Mouse (Mus musculus) spleen, adult 10 weeks (tissue): Measurements from ENCODE around the gene Tgm6. TPM values are rescaled to one million over a fixed set of nuclear protein-coding genes. Genes with fewer than 3 reads are reported as not detected.

Experiments
- polyA plus RNA-seq: library from polyadenylated mRNA; stranded (reverse); fragments of 350-450 nt; fragmentation: Illumina TruSeq; extraction: RNeasy Lipid Tissue Mini Kit (QIAGEN cat#74804); gene quantifications from one replicate; pipeline ENCODE4 v1.2.3, GENCODE M21; 2015; ENCODE audit warnings: low replicate concordance; ENCODE audit not compliant: insufficient read depth

Gene Tgm6
- polyA plus RNA-seq: 0.07 TPM

DNA sequence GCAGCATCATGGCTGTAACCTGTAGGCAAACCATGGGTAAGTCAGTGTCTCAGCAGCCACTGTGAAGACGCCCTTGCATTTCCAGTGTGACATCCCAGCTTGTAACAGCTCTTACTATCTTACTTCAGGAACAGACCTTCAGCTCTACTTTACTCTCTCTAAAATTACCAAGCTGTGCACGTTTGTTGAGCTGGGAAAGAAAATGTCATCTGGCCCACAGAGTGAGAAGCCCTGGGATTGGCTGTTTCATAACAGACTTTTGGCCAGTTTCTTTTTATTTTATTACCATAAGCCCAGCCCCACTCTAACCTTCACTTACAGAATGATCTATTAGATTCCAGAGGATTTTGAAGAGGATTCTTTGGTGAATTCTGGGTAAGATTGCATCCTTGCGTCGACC, at the start of gene Tgm6:
Gene Tgm6 (plus strand): TSS at position 301 of the 400 bp plus-strand sequence.

DNA sequence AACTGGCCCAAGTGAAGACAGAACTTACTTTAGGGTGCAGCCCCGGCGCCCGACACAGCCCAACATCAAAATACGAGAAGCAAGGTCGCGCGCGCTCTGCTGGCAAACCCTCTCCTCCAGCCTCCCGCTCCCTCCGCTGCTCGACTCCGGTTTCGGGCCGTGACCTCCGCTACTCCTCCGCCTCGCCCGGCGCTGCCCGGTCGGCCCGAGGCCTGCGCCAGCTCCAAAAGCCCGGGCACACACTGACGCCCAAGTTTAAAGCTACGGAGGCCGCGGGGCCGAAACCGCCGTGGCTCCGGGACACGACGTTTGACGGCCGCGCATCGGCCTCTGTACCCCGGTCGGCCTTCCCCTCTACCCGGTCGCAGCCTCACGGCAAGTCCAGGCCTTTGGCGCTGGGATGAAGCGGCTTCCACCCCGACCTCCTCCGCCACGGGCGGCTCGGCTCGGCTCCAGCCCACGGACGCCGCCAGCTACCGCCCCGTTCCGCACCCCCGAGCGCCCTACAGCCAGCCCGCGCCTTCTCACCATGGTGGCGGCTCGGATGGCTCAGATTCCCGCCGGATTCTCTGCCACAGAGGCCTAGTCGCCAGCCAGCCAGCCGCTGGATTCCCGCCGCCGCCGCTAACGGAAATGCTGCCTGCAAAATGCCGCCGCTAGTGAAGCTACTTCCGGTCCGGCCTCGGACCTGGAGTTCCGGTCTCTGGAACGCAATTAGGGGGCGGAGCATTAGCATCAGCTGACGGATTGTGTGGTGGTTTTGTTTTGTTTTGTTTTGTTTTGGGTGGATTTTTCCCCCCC, 66.7 kb downstream of the Tgm6 start, which contains the start of gene Snrpb:
Gene Snrpb (minus strand): TSS at position 698 of the 801 bp plus-strand sequence.

DNA sequence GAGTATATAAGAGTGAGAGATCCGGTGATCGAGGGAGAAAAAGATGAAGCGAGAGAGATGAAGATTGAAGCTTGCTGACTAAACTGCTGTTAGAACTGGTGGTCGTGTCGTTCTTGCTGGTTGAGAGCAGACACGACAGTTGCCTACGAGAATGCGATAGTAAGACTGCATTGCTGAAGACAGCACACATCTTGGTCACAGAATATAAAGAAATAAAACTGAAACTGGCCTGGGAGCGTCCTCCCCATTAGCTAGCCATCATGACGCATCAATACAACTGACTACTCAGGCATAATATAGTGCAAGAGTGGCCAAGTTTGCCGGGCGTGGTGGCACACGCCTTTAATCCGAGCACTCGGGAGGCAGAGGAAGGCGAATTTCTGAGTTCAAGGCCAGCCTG, 82.7 kb downstream of the Tgm6 start, which contains the start of gene Tmc2:
Gene Tmc2 (plus strand): TSS at position 301 of the 400 bp plus-strand sequence.

Other genes with a start within 250 kb of the Tgm6 start
- 0.06 TPM for gene Tgm3, start 100.1 kb upstream of the Tgm6 start, polyA plus RNA-seq
- 75.8 TPM for gene Snrpb, start 67.0 kb downstream of the Tgm6 start, polyA plus RNA-seq
- gene Tmc2, start 82.8 kb downstream of the Tgm6 start, polyA plus RNA-seq: not detected
- 330 TPM for gene Nop56, start 162.0 kb downstream of the Tgm6 start, polyA plus RNA-seq
- gene Idh3b, start 172.1 kb downstream of the Tgm6 start, polyA plus RNA-seq: 131 TPM
- 0.87 TPM for gene Ebf4, start 182.8 kb downstream of the Tgm6 start, polyA plus RNA-seq